Mouse (Mus musculus): ENCODE measurements around the gene Gpr18.

DNA sequence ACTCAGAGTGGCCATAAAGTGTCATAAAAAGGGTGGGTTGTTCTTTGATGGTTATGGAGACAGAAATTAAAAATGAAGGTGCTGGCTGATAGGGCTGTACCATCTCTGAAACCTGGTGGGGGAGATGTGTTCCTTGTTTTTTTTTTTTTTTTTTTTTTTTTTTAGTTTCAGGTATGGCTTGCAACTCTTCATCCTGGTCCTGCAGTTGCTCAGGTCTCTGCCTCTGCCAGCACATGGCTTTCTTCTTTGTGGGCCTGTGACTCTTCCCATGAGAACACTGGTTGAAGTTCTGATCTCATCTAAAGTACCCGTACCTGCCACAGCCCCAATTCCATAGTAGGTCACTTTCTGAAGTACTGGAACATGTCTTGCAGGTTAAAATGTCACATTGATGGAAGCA is 42.8 kb downstream of the Gpr18 start:
- TF ChIP-seq ZC3H11A (IDR thresholded peaks at IDR 0.05; ENCODE audit: low read depth, low read length) (no peak), CTCF (conservative IDR thresholded peaks at IDR 0.05 in 1 of 2, IDR thresholded peaks at IDR 0.05 in 1 of 2; ENCODE audit: low read depth in 2 of 2, low read length in 2 of 2) (no peak)
